Mouse (Mus musculus) liver, embryonic 15.5 days (tissue): Measurements from ENCODE around the gene Smchd1. TPM values are rescaled to one million over a fixed set of nuclear protein-coding genes. Genes with fewer than 3 reads are reported as not detected.

Source experiments
- polyA plus RNA-seq: library from polyadenylated mRNA; unstranded; fragments of >200 nt; fragmentation: Nextera tagmentation; extraction: Ambion mirVana; gene quantifications from 2 replicates; pipeline ENCODE4 v1.2.1, GENCODE M21; 2015

Smchd1 gene
- polyA plus RNA-seq, 1 experiment from 2014 or later = 30.6 TPM

Other genes starting within 250 kb of the Smchd1 start
- 23.9 and 29.7 TPM in 2 replicates for gene Emilin2, start 163.4 kb downstream of the Smchd1 start, polyA plus RNA-seq
- gene Gm4707, start 15.4 kb downstream of the Smchd1 start, polyA plus RNA-seq = 1.3 and 1.5 TPM in 2 replicates
- gene Ndc80, start 51.5 kb upstream of the Smchd1 start, polyA plus RNA-seq = 31.5 and 32.2 TPM in 2 replicates
- 0.17 and 0.32 TPM in 2 replicates for gene Spdya, start 76.7 kb upstream of the Smchd1 start, polyA plus RNA-seq
- 32.9 and 33.3 TPM in 2 replicates for gene Wdr43, start 140.6 kb upstream of the Smchd1 start, polyA plus RNA-seq
- 0.16 TPM in 1 of 2 replicates, not detected in the other for gene Togaram2, start 197.9 kb upstream of the Smchd1 start, polyA plus RNA-seq